26 mouse cellular contexts compared by ENCODE assay signal in the genomic region with DNA sequence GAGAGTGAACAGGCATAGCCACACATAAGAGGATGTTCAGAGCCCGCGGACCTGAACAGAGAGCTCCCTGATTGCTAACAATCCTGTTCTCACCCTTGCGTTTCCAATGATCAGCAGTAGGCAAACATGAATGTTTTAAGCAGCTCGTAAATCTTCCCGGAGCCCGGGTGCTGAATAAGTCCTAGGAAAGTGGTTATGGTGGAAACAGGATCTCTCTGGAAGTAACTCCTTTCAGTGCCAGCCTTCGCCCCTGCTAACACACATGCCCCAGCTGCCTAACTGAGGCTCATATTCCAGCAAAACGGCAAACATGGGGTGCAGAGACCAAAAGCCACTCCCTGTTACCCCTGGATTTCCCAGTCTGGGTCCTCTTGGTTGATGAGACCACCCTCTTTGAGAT.
A peak's percentile ranks its signal among the peaks of the same experiment; 100 is the strongest.
DNase-seq lines count a peak whose midpoint lies in the region; ATAC-seq lines count a peak whose summit lies in the region.
"Had no signal": no experiment of that assay in that cellular context is flagged by ENCODE, and none has a peak within 500 bp of the region (broad histone marks: within the 10 kb centered on the region; RNA-seq: fewer than 3 reads in every experiment).

No protein-coding gene starts in this region.

- H3K4me2 ChIP-seq in kidney, embryonic 15.5 days, result peak overlapping the region; percentile 32; the same call in 1 of the 2 replicates
- no peak overlapping the region for H3K4me2 ChIP-seq in embryonic facial prominence, embryonic 14.5 days (ENCODE audit: low read depth, low read length)
- H3K4me2 ChIP-seq in limb, embryonic 12.5 days, result peak overlapping the region; percentile 41
- H3K4me2 ChIP-seq: intestine, embryonic 15.5 days; liver, embryonic 13.5 days had no signal

- H3K4me1 ChIP-seq in kidney, embryonic 15.5 days, result no peaks in the 10 kb centered on the region
- H3K4me1 ChIP-seq in embryonic facial prominence, embryonic 14.5 days (ENCODE audit: control insufficient read depth, insufficient read depth, low read length), result no peaks in the 10 kb centered on the region
- peaks cover 12% of the 10 kb centered on the region for H3K4me1 ChIP-seq in limb, embryonic 12.5 days (replicated peaks)
- H3K4me1 ChIP-seq: intestine, embryonic 15.5 days; liver, embryonic 13.5 days; megakaryocyte, embryonic 14.5 days had no signal

- H3K9ac ChIP-seq in kidney, embryonic 15.5 days, result no peak overlapping the region
- no peak overlapping the region for H3K9ac ChIP-seq in embryonic facial prominence, embryonic 14.5 days (ENCODE audit: low read depth, low read length)
- no peak overlapping the region for H3K9ac ChIP-seq in limb, embryonic 12.5 days (replicated peaks)
- H3K9ac ChIP-seq: intestine, embryonic 15.5 days; liver, embryonic 13.5 days had no signal

- no peak overlapping the region for H3K4me3 ChIP-seq in kidney, embryonic 15.5 days (replicated peaks)
- H3K4me3 ChIP-seq in embryonic facial prominence, embryonic 14.5 days (ENCODE audit: low read depth, low read length), result no peak overlapping the region
- 0 out of 2 replicates have a peak overlapping the region, but pooled peaks have one; percentile 1 for H3K4me3 ChIP-seq in limb, embryonic 12.5 days (replicated peaks)
- H3K4me3 ChIP-seq: intestine, embryonic 15.5 days; layer of hippocampus, adult 2 months; liver, embryonic 13.5 days; megakaryocyte, embryonic 14.5 days had no signal

- peak; percentile 27 for DNase-seq in embryo, embryonic 11 days
- DNase-seq in embryo, embryonic 10 days (ENCODE audit: low spot score), result no peak
- DNase-seq in kidney, adult 9 months, result no peak
- peak; percentile 4 for DNase-seq in embryonic facial prominence, embryonic 14.5 days (ENCODE audit: low spot score)
- no peak for DNase-seq in thymus, postnatal 36 days
- DNase-seq in left cerebral cortex, postnatal 4 days, result no peak
- DNase-seq: adrenal gland, adult 8-10 months; cerebellum, adult 8-10 months; cerebellum, postnatal 25 days; heart, postnatal 14 days; kidney, postnatal 10 days; liver, embryonic 13.5 days; lung, adult 18-20 months; lung, postnatal 4 days; spleen, adult 18-20 months; thymus, postnatal 14 days had no signal

- 31% methylated on average over 8 of the region's 8 CpGs for WGBS in kidney, embryonic 15.5 days
- 72% methylated on average over 8 of the region's 8 CpGs for WGBS in embryonic facial prominence, embryonic 14.5 days
- WGBS in limb, embryonic 12.5 days, result 23% methylated on average over 8 of the region's 8 CpGs

- ATAC-seq in kidney, embryonic 15.5 days (replicated peaks; ENCODE audit: low FRiP score), result 0 out of 2 replicates have a peak, but pooled peaks have one; percentile 49
- no peak for ATAC-seq in embryonic facial prominence, embryonic 14.5 days (ENCODE audit: low read depth)
- no peak for ATAC-seq in limb, embryonic 12.5 days (ENCODE audit: insufficient number of reproducible peaks, insufficient read depth, low FRiP score, low TSS enrichment, low read depth)
- ATAC-seq: forebrain, embryonic 14.5 days; hindbrain, postnatal 0 days; intestine, embryonic 15.5 days; lung, postnatal 0 days; midbrain, embryonic 16.5 days had no signal

- H3K9me3 ChIP-seq in kidney, embryonic 15.5 days (replicated peaks), result no peaks in the 10 kb centered on the region
- H3K9me3 ChIP-seq in embryonic facial prominence, embryonic 14.5 days (ENCODE audit: control insufficient read depth, low read length), result no peaks in the 10 kb centered on the region
- H3K9me3 ChIP-seq in limb, embryonic 12.5 days, result no peaks in the 10 kb centered on the region
- H3K9me3 ChIP-seq: intestine, embryonic 15.5 days; liver, embryonic 13.5 days had no signal

- H3K36me3 ChIP-seq in kidney, embryonic 15.5 days, result no peaks in the 10 kb centered on the region
- no peaks in the 10 kb centered on the region for H3K36me3 ChIP-seq in embryonic facial prominence, embryonic 14.5 days (ENCODE audit: control insufficient read depth, insufficient read depth, low read length)
- H3K36me3 ChIP-seq in limb, embryonic 12.5 days, result no peaks in the 10 kb centered on the region
- H3K36me3 ChIP-seq: G1E; intestine, embryonic 15.5 days; liver, embryonic 13.5 days had no signal

- H3K27me3 ChIP-seq in kidney, embryonic 15.5 days, result 0 out of 2 replicates have a peak, but pooled peaks cover 3% of the 10 kb centered on the region
- no peaks in the 10 kb centered on the region for H3K27me3 ChIP-seq in embryonic facial prominence, embryonic 14.5 days (replicated peaks; ENCODE audit: control insufficient read depth, insufficient read depth, low read length)
- H3K27me3 ChIP-seq in limb, embryonic 12.5 days, result no peaks in the 10 kb centered on the region
- H3K27me3 ChIP-seq: intestine, embryonic 15.5 days; liver, embryonic 13.5 days; megakaryocyte, embryonic 14.5 days had no signal

- intact Hi-C loops in left cerebral cortex, postnatal 4 days (cut with DNase I), result no loop called here

- H3K27ac ChIP-seq in kidney, embryonic 15.5 days, result no peak overlapping the region
- H3K27ac ChIP-seq in embryonic facial prominence, embryonic 14.5 days (replicated peaks; ENCODE audit: low read depth, low read length), result no peak overlapping the region
- peak overlapping the region; percentile 66 for H3K27ac ChIP-seq in limb, embryonic 12.5 days
- H3K27ac ChIP-seq: hindbrain, postnatal 0 days; intestine, embryonic 15.5 days; layer of hippocampus, adult 2 months; liver, embryonic 13.5 days had no signal

Comparison
In these comparisons a context has a peak if more than half of its experiments do, and no peak if none do; other contexts are left out.
1. DNase-seq: peak in embryo, embryonic 11 days (single experiment) and embryonic facial prominence, embryonic 14.5 days (single experiment); none in embryo, embryonic 10 days (single experiment), kidney, adult 9 months (single experiment), thymus, postnatal 36 days (0 of 2) and left cerebral cortex, postnatal 4 days (single experiment).